Mouse (Mus musculus): ENCODE measurements around the gene Anapc16. TPM values are rescaled to one million over a fixed set of nuclear protein-coding genes. Genes with fewer than 3 reads are reported as not detected.
A peak's percentile ranks its signal among the peaks of the same experiment; 100 is the strongest.

Anapc16 gene
- total RNA-seq, 4 experiments from 2014 or later = 66.2 to 69.6 (median 67.9) TPM

DNA sequence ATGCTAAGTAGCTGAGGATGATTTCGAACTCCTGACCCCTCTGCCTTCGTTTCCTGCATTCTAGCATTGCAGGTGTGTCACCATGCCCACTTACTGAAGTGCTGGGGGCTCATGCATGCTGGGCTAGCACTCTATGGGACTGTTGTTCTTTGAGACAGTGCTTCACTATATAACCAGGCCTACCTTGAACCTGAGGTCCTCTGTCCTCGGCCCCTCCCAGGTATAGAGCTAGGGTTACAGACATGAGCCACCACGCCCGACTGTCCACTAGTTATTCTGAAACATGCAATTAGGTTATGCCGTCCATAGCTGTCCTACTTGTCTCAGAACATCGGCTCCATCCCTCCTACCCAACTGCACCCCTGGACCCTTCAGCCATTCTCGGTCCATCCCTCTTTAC, 31.1 kb downstream of the Anapc16 start:
- no peak for DNase-seq (ENCODE audit: low spot score in 2 of 2)

DNA sequence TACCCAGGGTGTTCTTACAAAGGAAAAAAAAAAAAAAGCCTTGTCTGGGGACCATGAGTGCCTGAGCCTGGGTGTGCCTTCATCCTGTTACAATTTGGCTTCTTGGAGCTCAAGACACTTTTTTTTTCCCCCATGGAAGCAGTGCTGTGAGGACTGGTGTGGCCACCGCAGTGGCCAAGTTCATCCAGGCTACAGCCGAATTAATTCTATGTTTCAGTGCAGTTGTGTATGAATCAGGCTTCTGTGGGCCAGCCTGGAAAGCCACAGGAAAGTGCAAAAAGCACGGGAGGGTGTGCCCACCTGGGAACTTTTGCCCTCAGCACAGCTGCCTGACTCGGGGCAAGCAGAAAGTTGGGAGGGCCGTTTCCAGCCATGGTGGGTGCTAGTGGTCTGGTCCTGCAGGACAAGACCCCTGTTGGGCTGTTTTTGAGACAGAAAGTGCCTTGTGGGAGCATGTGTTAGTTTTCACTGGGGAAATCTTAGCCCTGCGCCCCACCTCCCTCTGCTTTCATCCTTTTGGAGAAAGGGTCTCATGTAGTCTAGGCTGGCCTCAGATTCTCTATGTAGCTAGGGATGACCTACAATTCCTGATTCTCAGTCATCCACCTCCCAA, 32.4 kb downstream of the Anapc16 start:
- no peak for DNase-seq (ENCODE audit: low spot score in 2 of 2)

DNA sequence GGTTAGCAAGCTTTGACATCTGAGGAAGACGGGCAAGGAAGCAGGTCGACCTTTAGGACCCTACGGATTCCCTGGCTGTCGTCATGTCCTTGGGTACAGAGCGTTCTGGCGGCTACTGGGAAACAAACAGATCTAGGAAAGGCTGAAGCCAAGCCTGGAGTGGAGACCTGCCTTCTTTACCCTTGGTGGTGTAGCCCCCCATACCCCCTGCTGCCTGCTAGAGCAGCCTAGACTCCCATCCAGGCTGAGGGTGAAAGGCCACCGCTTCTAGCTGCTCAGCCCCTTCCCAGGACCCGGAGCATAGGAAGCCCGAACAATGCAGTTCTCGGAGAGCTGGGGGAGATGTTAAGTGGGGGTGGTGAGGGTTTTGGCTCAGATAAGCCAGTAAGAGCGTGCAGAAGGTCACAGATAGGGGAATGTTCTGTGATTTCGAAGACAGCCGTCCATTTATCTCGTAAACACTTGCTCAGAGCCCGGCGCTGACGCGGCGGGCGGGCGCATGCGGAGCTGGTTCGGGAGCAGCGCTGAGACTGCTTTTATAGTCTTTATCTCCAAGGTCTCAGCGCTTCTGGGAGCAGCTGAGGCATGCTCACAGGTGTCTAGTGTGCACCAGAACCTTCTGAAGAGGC, 33.0 kb downstream of the Anapc16 start:
- DNase-seq (ENCODE audit: low spot score in 2 of 2) = peak; percentile 64 to 78

DNA sequence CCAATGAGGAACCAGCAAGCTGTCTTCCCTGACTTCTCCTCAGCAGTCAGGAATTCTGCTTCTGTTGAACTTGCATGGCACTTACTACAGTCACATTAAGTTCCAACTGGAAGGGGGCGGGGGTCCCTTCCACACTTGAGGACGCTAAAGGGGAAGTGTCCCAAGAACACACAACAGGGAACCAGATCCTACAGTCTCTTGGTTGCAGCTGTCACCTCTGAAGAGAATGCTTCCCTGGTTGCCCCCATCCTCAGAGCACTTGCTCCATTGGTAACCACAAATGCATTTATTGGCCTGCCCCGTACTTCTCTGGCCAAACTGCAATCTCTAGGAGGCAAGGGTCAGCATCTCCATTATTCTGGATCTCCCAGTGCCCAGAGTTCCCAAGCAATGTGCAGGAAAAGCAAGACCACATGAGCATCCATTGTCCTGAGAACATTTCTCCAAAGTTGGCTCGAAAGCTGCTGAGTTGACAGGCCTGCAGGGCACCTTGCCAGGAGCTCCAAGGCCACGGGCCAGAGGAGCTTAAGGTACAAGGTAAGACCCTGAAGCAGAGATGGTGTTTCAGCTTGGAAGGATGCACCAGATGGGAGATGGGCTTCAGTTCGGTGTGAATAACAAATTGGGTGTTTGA, 35.5 kb downstream of the Anapc16 start:
- DNase-seq (ENCODE audit: low spot score in 2 of 2) = no peak

DNA sequence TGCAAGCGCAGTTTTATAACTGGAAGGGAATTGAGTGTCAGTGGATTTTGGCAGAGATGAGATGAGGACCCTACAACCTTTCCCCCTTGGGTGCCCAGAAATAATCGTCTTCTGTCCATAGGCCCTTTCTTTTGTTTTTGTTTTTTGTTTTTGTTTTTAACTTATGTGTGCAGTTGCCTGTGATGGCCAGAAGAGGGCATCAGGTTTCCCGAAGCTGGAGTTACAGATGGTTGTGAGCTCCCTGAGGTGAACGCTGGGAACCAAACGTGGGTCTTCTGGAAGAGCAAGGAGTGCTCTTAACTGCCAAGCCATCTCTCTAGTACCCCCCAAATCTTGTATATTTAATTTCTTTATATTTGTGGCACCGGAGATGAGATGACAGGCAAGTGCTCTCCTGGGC, 36.2 kb downstream of the Anapc16 start:
- DNase-seq (ENCODE audit: low spot score in 2 of 2) = no peak

DNA sequence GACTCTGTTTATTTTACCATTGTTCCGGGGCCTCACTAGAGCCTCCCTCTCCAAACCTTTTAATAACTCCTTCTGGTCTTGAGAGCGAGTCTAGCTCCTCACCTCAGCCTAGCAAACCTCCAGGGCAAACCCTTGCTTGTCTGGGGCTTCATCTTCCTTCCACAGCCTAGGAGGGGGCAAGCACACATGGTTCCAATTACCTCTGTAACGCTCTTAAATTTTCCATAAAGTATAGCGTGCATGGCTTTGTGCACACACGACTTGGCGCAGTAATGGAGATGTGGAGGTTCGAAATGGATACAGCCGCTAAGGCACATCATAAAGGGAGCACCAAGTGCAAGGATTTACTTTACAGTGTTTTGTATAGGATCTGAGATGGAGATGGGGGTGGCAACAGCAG, 37.1 kb downstream of the Anapc16 start:
- DNase-seq (ENCODE audit: low spot score in 2 of 2) = no peak

DNA sequence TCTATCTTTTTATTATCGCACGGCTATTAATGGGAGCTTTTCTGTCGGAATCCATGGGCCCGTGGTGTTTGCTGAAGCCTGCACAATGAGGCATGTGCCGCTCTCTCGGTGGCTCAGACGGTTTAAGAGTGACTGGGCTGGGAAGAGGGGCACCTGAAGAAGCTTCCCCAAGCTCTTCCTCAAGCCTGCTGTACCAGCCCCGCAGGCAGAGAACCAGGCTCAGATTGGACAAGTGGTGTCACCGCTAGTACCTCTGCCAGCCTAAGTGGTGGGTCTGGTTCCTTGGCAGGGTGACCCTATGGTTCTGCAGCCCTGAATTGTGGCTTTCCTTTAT, 37.6 kb downstream of the Anapc16 start:
- DNase-seq (ENCODE audit: low spot score in 2 of 2) = no peak

DNA sequence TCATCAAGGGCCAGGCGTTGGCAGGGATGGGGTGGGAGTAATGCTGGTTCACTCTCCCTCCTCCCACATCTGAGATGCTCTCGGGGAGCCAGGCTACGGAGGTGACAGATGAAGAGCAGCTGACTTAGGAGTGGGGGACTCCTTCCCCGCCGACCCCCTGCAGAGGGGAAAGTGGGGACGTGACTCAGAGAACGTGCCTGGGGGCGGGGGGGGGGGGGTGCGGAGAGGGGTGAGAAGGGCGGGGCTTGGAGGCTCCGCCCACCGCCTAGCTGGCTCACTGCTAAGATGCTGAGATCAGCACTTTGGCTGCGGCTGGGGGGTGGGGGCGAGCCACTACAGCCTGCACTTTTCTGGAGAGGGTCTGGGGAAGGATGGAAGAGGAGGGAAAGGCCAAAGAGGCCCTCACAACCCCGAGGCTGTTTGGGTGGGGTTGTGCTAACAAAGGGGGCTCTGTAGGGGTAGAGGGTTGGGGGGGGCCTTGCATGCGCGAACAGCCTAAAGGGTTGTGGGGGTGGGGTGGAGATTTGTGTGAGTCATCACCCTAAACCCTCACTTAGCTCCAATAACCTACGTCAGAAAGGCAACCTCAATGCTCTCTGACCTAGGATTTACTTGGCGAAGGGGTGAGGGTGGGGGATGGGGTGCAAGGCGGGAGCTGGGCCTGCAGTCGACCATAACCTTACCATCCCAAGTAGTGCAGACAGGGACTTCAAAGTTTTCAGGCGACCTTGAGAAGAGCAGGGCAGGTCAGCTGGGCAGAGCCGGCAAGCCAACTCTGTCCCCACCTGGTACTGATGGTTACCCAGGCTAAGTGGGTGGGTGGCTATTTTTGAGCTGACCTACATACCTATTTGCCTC, 38.2 kb downstream of the Anapc16 start:
- DNase-seq (ENCODE audit: low spot score in 2 of 2) = no peak

DNA sequence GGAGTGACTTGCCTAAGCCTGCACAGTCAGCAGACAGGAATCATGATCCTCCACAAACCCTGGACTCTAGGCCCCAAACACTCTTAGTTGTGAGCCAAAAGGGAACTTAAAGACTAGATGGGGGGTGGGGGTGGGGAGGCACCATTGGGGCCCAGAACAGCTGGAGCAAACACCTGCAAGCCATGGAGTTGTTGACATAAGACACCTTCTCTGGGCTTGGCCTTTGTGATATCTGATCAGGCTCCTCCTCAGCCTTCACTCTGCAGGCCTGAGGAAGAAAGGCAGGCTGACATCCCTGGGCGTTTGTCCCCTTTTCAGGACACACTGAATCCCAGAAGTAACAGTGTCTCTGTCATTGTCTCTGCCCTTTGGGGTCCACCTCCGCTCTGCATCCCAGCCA, 39.3 kb downstream of the Anapc16 start:
- no peak for DNase-seq (ENCODE audit: low spot score in 2 of 2)

DNA sequence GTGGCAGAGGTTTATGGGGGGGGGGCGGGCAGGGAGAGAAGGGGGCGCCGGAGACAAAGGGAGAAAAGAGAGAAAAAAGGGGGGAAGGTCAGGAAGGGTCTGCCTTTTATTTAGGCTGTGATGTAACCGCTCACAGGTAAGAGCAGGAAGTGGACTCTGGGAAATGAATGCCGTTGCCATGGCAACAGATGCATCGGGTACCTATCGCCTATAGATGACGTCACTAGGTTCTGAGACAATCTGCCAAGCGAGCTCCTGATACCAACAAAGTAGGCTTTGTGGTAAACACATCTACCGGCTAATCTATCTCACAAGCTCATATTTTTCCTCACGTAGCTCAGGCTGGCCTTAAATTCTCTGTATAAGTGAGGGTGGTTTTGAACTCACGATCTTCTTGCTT, 43.4 kb downstream of the Anapc16 start:
- DNase-seq (ENCODE audit: low spot score in 2 of 2) = no peak

DNA sequence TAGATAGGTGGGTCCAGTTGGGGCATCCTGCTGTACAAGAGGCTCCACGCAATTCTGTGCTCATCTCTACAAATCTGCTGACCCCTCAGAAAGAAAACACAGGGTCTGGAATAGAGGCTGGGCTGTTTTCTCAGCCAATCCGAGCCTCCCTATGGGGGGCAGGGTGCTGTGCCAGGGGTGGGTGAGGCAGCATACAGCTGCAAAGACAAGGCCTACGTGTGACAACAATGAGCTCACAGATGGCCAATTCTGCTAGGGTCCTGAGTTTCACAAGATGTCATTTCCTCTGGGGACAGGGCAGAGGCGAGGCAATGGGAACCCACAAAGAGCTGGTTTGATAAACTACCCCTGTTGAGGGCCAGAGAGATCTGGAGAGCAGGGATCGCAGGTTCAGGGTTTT, 44.5 kb downstream of the Anapc16 start:
- DNase-seq (ENCODE audit: low spot score in 2 of 2) = peak in 1 of 2 experiments; percentile 80

DNA sequence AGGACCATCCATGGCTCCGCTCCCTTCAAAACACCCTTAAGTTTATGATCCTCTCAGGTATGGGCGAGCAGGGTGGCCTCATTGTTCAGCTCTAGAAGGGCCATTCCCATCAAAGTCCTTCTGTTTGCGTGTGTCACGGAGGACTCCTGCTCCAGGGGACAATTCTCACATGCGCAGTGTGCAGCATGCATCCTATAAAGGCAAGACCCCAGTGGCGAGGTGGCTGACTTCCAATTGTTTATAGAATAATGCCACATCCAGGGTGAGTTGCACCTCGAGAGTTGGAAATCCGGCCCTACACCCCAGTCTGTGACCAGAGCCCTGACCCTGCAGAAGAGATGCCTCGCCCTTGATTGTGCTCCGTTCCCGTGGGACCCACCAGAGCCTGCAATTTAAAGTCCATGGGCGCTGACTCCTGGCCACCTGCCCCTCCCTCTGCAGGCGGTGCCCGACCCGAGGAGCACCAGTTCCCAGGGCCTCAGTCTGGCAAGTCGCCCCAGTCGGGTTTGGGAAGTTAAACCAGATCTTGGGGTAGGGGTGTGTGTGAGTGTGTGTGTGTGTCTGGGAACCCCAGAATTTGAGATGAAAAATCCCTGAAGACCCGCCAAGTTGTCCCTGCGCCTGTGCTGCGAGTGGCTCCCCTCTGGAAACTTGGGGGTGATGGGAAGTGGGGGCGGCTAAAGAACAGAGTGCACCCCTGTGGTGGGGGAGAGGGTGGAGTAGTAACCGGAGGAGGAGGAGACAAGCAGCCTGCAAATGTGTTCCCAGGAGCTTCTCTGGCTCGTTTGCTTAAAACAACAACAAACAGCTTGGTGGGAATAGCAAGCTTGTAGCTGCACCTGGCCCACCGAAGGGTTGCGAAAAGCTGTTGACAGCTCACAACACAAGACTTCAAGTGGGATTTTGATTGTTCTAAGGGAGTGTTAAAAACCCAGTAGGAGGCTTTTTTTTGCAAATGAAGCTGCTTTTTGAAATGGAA, 45.5 kb downstream of the Anapc16 start:
- DNase-seq (ENCODE audit: low spot score in 2 of 2) = peak in 1 of 2 experiments; percentile 61

DNA sequence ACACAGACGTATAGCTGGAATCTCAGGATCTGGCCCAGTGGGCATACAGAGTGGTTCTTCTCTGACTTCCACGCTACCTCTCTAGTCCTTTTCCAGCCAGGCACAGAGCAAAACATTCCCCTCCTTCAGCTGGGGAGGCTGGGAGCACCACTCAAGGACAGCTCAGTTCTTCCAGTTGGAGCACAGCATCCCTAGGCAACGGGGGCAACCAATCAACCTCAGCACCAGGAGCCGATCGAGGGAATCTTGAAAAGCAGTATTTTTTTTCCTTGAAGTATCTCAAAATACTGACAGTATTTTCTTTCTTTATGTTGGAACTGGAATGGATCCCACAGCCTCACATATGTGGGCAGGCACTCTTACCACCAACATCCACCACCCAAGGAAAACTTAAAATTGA, 46.3 kb downstream of the Anapc16 start:
- no peak for DNase-seq (ENCODE audit: low spot score in 2 of 2)

DNA sequence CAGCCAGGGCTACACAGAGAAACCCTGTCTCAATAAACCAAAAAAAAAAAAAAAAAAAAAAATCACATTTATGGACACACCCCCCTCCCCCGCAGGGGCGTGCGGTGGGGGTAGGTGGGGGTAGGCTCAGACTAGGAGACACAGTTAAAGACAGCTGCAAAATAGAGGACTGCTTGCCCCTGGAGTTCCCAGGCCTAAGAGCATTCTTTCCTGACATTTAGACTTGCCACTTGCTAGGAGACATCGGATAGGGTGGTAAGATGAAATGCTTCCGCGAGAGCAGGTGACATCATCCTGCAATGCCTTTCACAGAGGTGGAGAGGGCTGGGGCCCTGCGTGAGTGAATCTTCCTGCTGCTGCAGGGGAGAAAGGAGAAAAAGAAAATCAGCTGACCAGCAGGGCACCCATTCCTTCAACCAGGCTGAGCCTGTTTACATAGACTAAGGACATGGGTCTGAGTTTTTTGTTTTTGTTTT, 49.3 kb downstream of the Anapc16 start:
- no peak for DNase-seq (ENCODE audit: low spot score in 2 of 2)

DNA sequence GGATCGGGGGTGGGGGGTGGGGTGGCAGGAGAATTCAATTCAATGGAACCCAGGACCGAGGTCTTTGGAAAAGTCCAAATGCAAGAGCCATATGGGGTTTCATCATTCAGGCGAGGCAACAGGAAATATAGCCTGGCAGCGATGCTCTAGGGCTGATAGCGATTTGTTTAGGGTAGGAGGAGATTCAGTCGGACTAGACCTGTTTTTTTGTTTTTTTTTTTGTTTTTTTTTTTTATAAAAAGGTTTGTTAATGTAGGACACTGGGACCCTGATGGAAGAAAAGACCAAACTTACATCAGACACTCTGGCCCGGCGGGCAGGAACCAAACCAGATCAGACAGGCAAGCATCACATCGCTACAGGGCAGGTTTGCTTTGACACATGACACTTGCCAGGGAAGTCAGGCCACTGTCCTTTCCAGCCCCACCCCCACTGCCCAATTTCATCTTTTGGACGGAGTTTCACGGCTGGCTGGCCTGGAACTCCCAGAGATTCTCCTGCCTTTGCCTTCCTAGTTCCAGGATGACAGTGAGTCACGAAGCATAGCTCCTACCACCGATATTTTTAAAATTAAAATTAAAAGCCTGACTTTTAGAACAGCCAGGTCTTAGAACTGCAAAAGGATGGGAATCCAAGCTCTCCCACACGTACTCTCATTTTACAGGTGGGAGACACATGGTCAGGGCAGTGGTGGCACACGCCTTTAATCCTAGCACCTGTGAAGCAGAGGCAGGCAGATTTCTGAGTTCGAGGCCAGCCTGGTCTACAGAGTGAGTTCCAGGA, 50.0 kb downstream of the Anapc16 start:
- DNase-seq (ENCODE audit: low spot score in 2 of 2) = no peak

DNA sequence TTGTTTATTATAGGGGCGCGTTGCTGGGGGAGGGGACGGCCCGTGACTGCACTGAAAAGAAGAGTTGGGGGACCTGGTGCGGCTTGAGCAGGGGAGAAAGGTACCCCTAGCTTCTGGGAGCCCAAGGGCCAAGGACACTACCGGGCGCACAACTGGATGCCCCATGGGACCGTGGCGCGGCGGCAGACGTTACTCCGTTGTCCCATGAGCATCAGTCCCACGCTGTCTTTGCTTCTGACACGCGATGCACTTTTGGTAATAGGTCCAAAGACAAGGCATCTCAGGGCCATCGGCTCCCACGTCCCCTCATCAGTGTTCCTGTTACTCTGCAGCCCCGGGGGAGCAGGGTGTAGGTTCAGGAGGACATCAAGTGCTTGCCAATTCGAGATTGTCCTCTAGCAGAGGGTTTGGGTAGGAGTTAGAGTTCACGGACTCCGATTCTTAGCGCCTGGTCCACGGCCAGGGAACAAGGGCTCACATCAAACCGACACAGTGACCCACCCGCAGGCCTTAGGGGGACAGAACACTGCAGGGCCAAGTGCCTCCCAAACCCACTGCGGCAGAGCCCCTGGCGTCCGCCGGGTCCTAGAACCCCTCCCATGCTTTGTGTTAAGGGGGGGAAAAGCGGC, 50.7 kb downstream of the Anapc16 start:
- peak; percentile 62 to 67 for DNase-seq (ENCODE audit: low spot score in 2 of 2)

DNA sequence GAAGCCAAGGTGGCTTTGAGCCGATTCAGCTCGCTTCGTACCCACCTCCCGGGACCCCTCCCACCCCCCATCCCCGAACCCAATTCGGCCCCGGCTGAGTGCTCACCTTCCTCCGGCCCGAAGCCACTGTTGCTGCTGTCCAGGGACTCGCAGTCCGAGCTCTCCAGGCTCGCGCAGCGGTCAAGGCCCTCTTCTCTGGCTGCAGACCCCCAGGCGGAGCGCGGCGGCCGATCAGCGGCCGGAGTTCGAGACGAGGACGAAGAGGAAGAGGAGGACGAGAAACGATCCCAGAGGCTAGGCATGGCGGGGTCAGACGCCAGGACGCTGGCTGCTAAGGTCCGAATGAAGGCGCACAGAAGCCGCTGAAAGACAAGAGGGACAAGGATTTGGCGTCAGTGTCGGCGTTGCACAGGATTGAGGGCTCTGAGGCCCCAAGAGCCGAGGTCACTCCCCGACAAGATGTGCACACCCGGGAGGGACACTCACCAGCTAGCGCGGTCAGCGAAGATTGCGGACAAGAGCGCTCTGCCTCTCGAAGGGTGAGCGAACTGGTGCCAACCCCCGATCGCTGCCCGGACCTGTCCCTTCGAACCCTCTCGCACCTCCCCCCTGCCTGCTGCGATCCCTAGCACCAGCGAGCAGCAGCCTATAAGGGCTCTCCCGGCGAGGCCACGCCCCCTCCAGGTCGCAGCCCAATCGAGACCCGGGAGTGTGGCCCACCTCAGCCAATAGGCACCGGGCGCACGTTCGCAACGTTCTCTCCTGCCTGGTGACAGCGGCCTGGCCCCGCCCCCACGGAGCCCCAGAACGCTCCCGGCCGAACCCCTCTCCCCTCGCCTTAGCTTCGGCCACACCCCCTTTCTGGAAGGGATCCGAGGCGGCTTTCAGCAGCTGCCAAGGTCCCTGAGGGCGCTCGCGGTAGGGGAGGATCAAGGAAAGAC, 51.5 kb downstream of the Anapc16 start, which contains the start of gene Ddit4:
Ddit4 (minus strand) TSS at position 624 of the 941 bp plus-strand sequence.
- DNase-seq (ENCODE audit: low spot score in 2 of 2) = peak; percentile 100

DNA sequence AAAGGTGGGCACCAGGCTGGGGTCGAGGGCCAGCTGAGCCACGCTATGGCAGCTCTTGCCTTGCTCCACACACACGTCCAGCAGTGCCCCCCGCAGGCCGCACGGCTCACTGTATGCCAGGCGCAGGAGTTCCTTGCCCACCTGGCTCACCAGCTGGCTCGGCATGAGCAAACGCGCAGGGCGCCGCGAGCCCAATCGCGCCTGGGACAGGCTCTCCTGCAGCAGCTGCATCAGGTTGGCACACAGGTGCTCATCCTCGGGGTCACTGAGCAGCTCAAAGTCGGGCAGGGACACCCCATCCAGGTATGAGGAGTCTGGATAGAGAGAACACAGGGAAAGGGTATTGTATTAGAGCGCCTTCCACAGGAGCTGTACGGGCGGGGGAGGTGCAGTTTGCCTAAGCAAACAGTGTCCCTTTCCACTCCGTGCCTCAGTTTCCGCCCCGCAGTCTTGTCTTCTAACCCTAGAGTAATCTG, 52.2 kb downstream of the Anapc16 start:
- peak; percentile 83 for DNase-seq (ENCODE audit: low spot score in 2 of 2)

Measured in layer of hippocampus, adult 8-10 months (tissue).